ENCODE assay signal across 9 mouse cellular contexts in genomic region chr4:56990215-56990584, GRCm38 (mm10). TPM values are rescaled to one million over a fixed set of nuclear protein-coding genes. Genes with fewer than 3 reads are reported as not detected.
DNase-seq lines count a peak whose midpoint lies in the region; ATAC-seq and TF ChIP-seq lines count a peak whose summit lies in the region.
"Had no signal": no experiment of that assay in that cellular context is flagged by ENCODE, and none has a peak within 500 bp of the region (broad histone marks: within the 10 kb centered on the region; RNA-seq: fewer than 3 reads in every experiment).

TSS of gene Frrs1l (minus strand) at chr4:56990391.

- no peak for DNase-seq in heart, adult 18-20 months
- DNase-seq in adrenal gland, postnatal 14 days, result peak; percentile 19
- DNase-seq in layer of hippocampus, adult 8-10 months (ENCODE audit: low spot score in 2 of 2), result peak in 1 of 2 experiments; percentile 64
- no peak for DNase-seq in midbrain, embryonic 10.5 days (ENCODE audit: low spot score)
- DNase-seq in ovary, postnatal 14 days (ENCODE audit: low spot score), result no peak

- WGBS in heart, embryonic 13.5 days, result 1% methylated on average over 37 of the region's 44 CpGs
- under 1% methylated on average over 44 of the region's 44 CpGs for WGBS in midbrain, embryonic 10.5 days

- TF ChIP-seq CTCF in embryonic fibroblast, embryonic 13.5 days (IDR thresholded peaks at IDR 0.05; ENCODE audit: borderline replicate concordance, insufficient read depth, low read length), result no peak

- H3K9ac ChIP-seq in heart, embryonic 13.5 days, result peak within 1 kb of the TSS; percentile 81

- no peak within 1 kb of the TSS for H3K27ac ChIP-seq in heart, embryonic 13.5 days (replicated peaks)
- no peak within 1 kb of the TSS for H3K27ac ChIP-seq in embryonic fibroblast, embryonic 13.5 days (ENCODE audit: insufficient read depth, low read length)
- H3K27ac ChIP-seq in midbrain, embryonic 10.5 days (replicated peaks), result peak within 1 kb of the TSS; percentile 81

- H3K36me3 ChIP-seq in heart, embryonic 13.5 days, result no peaks in the 10 kb centered on the region
- no peaks in the 10 kb centered on the region for H3K36me3 ChIP-seq in midbrain, embryonic 10.5 days

- ATAC-seq in heart, embryonic 13.5 days (ENCODE audit: extremely low read depth, insufficient number of reproducible peaks, low FRiP score, low TSS enrichment), result no peak
- no peak for ATAC-seq in erythroid progenitor cell, adult 5-6 weeks (replicated peaks; ENCODE audit: low FRiP score, poor library complexity, severe bottlenecking)

- no peak for TF ChIP-seq POLR2A in embryonic fibroblast, embryonic 13.5 days (IDR thresholded peaks at IDR 0.05; ENCODE audit: low read depth, low read length)

- H3K4me3 ChIP-seq in heart, embryonic 13.5 days, result peak within 1 kb of the TSS; percentile 68
- peak within 1 kb of the TSS; percentile 42 for H3K4me3 ChIP-seq in embryonic fibroblast, embryonic 13.5 days (ENCODE audit: insufficient read depth, low read length)
- H3K4me3 ChIP-seq in midbrain, embryonic 10.5 days, result peak within 1 kb of the TSS; percentile 81

- H3K27me3 ChIP-seq in heart, embryonic 13.5 days (replicated peaks), result peaks cover 63% of the 10 kb centered on the region
- H3K27me3 ChIP-seq in midbrain, embryonic 10.5 days (ENCODE audit: low read depth, poor library complexity, severe bottlenecking), result peaks cover 54% of the 10 kb centered on the region
- H3K27me3 ChIP-seq: CH12.LX had no signal

- peaks cover 9% of the 10 kb centered on the region for H3K4me1 ChIP-seq in heart, embryonic 13.5 days
- no peaks in the 10 kb centered on the region for H3K4me1 ChIP-seq in embryonic fibroblast, embryonic 13.5 days (ENCODE audit: control insufficient read depth, insufficient read depth, low read length)
- peaks cover 16% of the 10 kb centered on the region for H3K4me1 ChIP-seq in midbrain, embryonic 10.5 days

- peaks cover 8% of the 10 kb centered on the region for H3K9me3 ChIP-seq in heart, embryonic 13.5 days
- peaks cover 7% of the 10 kb centered on the region; the same call in 1 of the 2 replicates for H3K9me3 ChIP-seq in midbrain, embryonic 10.5 days (replicated peaks)

- peak within 1 kb of the TSS; percentile 99 for H3K4me2 ChIP-seq in heart, embryonic 13.5 days

RNA-seq across cellular contexts. Expression of gene Frrs1l, which starts in this region (rescaled TPM):
- 0.18 and 0.21 TPM in 2 replicates for polyA plus RNA-seq in heart, embryonic 13.5 days (2015; fragmentation: Nextera tagmentation; extraction: Ambion mirVana)
- under 1 TPM in 1 of 2 experiments, not detected in 1; 0.08 TPM for total RNA-seq in heart, adult 18-20 months (2021)
- 0.41 and 0.71 TPM in 2 replicates for total RNA-seq in adrenal gland, postnatal 14 days (2021)
- polyA plus RNA-seq in embryonic fibroblast, embryonic 13.5 days (2011; ENCODE audit: insufficient read length, low read depth, missing spikeins), result 0.16 and 0.23 TPM in 2 replicates
- 100 to 1,000 TPM; 179 to 224 (median 205) TPM for total RNA-seq in layer of hippocampus, adult 8-10 months (2022)
- 2.0 and 3.3 TPM in 2 replicates for polyA plus RNA-seq in midbrain, embryonic 10.5 days (2016; fragmentation: Nextera tagmentation; extraction: Ambion mirVana)
- total RNA-seq in erythroid progenitor cell, adult 5-6 weeks (2015; ENCODE audit: low replicate concordance), result not detected in 2 replicates
- total RNA-seq in erythroid progenitor cell, adult 5-6 weeks (2017; ENCODE audit: low replicate concordance), result not detected in 2 replicates
- total RNA-seq: CH12.LX had no signal

Comparison
In these comparisons a context has a peak if more than half of its experiments do, and no peak if none do; other contexts are left out.
1. RNA of gene Frrs1l (total RNA-seq): 179 to 224 TPM in layer of hippocampus, adult 8-10 months; 0.41 to 0.71 TPM in adrenal gland, postnatal 14 days, 0.08 TPM in heart, adult 18-20 months and not detected in erythroid progenitor cell, adult 5-6 weeks; every median in the first group is over 100 times any median in the second.
2. Peak in DNase-seq in adrenal gland, postnatal 14 days; RNA of the gene not detected or under 1 TPM.
3. Peak in every context shown above with its lines, with median percentiles within 50 percentile points of each other: H3K4me3 ChIP-seq.